Mouse (Mus musculus) embryonic fibroblast, embryonic 13.5 days (primary cell): ENCODE results near the gene Ifi206.

Source experiments
- CTCF ChIP-seq: IDR thresholded peaks from 2 replicates; pipeline ENCODE4 v1.5.1; 2011; ENCODE audit warnings: mild to moderate bottlenecking, control low read depth, low read length, moderate library complexity, borderline replicate concordance; ENCODE audit not compliant: insufficient read depth
- POLR2A ChIP-seq: IDR thresholded peaks from 2 replicates; pipeline ENCODE4 v1.6.1; 2011; ENCODE audit warnings: low read depth, mild to moderate bottlenecking, control low read depth, low read length, moderate library complexity

DNA sequence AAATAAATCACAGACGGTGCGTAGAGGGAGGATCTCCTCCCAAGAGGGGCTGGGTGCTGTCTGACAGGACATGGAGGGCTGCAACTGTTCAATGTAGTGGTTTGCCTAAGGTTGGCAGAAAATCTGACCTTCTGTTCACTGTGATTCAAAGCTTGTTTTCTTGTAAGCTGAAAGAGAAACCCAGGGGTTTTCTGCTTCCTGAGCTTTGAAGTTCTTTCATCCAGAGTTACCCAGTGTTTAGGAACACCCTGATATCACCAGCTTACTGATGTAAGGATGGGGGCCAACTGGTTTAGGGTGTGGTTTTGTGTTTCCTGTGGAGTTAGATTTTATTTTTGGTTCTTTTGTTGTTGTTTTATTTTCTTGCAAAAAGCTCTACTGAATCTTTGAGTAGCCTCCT is 58.4 kb downstream of the Ifi206 start:
- TF ChIP-seq CTCF (no peak), POLR2A (no peak)
